Mouse (Mus musculus): ENCODE data around the gene Edem3. TPM values are rescaled to one million over a fixed set of nuclear protein-coding genes. Genes with fewer than 3 reads are reported as not detected.
"Not testable (repeated sequence)": the region's sequence is repeated elsewhere in the genome, so short reads cannot be mapped to it uniquely, and the experiment has no call there.

Gene Edem3
- polyA plus RNA-seq, 1 experiment from 2014 or later, result 14.4 TPM

DNA sequence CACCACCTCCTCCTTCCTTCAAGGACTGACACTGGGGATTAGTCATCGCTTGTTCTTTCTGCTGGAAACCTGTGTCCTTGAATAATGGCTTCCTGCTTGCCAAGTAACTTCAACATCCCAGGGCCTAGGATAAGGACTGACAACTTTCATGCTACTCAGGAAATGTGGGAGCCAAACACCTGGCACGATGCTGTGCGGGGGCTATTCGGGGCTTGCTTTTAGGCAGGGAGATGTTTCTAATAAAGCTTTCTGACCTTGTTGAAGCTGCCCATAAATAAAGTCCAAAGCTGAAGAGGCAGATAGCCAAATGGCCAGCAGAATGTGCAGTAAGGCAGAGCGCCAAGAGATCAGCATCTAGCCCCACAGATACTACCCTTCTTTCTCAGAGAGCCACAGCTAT lies 35.3 kb upstream of the Edem3 start:
- no peaks in the 10 kb centered on the region for H3K27me3 ChIP-seq (ENCODE audit: poor library complexity, severe bottlenecking)
- H3K4me3 ChIP-seq, result no peak overlapping the region
- WGBS, result 93% methylated on average over 5 of the region's 5 CpGs
- H3K9me3 ChIP-seq, result no peaks in the 10 kb centered on the region
- no peak for DNase-seq (ENCODE audit: extremely low spot score, low spot score)
- no peak overlapping the region for H3K27ac ChIP-seq
- H3K4me1 ChIP-seq, result peaks cover 9% of the 10 kb centered on the region; the same call in 1 of the 2 replicates
- H3K36me3 ChIP-seq (replicated peaks), result no peaks in the 10 kb centered on the region

DNA sequence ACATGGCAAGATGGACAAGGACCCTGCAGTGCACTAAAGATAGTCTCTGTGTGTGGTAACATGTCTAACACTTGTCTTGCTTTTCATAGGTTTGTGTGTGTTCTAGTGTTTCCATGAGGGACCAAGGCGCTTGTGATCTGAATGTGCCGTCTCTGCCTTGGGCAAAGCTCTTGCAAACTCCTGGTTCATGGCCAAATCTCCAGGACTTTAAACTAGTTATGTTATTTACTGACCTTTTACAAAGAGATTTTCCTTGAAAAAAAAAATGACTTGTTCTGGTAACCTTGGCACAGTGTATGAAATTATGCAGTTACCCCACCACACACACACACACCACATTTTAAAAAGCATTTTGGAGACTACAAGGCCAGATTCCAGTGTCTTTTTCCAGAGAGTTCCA lies 34.6 kb upstream of the Edem3 start:
- Histone ChIP-seq H3K36me3 (replicated peaks) (no peaks in the 10 kb centered on the region), H3K27me3 (ENCODE audit: poor library complexity, severe bottlenecking) (no peaks in the 10 kb centered on the region), H3K4me1 (peaks cover 9% of the 10 kb centered on the region; the same call in 1 of the 2 replicates), H3K9me3 (no peaks in the 10 kb centered on the region), H3K4me3 (no peak overlapping the region), H3K27ac (no peak overlapping the region)
- 96% methylated on average over 2 of the region's 2 CpGs for WGBS
- no peak for DNase-seq (ENCODE audit: extremely low spot score, low spot score)

DNA sequence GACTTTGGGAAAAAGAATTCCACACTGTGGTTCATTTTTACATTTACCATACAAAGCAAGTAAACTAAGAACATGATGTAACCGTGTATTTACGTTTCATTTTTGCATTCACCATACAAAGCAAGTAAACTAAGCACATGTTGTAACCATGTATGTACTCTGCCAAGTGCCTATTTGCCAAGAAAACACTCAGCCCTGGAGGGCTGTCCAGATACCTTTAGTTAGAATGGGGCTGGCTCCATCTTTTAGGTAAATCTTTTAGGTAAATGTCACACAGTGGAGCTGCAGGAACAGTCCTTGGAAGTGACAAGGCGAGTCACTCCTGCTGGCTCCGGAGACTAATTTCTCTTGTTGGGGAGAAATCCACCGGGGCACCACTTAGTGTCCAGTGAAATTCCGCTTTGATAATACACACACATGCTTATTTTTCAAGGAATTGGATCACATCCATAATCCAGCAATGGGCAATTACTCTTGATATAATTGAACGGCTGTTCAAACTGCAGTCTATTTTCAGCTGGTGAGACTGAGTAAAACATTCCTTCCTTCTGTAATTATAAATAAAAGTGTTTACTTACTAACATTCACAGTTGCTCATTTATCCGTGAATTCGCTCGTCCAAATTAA lies 33.7 kb upstream of the Edem3 start:
- Histone ChIP-seq H3K4me3 (no peak overlapping the region), H3K27ac (no peak overlapping the region), H3K9me3 (no peaks in the 10 kb centered on the region), H3K36me3 (replicated peaks) (no peaks in the 10 kb centered on the region), H3K27me3 (ENCODE audit: poor library complexity, severe bottlenecking) (no peaks in the 10 kb centered on the region), H3K4me1 (peaks cover 2% of the 10 kb centered on the region; the same call in 1 of the 2 replicates)
- no peak for DNase-seq (ENCODE audit: extremely low spot score, low spot score)
- 89% methylated on average over 10 of the region's 10 CpGs for WGBS

DNA sequence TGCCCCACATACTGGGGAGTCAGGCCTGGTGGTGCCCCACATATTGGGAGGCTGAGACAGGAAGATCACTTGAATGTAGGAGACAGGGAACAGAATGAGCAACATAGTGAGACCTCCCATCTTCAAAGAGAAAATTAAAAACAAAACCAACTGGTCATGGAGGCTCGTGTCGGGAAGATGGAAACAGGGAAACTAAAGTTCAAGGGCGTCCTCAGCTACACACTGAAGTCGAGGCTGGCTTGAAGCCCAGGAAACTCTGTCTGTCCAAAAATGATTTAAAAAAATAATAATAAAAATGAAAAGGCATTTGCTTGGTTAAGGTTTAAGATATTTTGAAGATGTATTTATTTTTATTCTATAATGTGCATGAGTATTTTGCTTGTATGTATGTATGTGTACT lies 31.4 kb upstream of the Edem3 start:
- Histone ChIP-seq H3K27ac (no peak overlapping the region), H3K4me3 (no peak overlapping the region), H3K36me3 (replicated peaks) (no peaks in the 10 kb centered on the region), H3K9me3 (no peaks in the 10 kb centered on the region), H3K4me1 (no peaks in the 10 kb centered on the region), H3K27me3 (ENCODE audit: poor library complexity, severe bottlenecking) (no peaks in the 10 kb centered on the region)
- DNase-seq (ENCODE audit: extremely low spot score, low spot score), result no peak
- WGBS, result 91% methylated on average over 4 of the region's 4 CpGs

DNA sequence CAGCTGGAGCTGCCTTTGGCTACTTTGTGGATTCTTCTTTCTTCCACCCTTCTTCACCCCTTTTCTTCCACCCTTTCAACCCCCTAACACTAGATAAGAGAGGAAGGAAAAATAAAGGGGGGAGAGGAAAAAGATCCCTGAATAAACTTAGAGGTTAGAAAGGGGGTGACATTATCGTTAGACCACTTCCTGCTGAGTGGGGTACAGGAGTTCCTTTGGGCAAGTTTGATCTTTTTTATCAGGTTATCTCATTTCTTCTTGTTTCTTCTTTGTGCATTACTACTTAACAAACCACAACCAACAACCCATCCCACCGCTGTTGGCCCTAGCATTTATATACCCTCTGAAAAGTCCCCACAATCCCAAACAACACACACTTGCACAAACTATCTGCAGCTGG lies 29.6 kb upstream of the Edem3 start:
- no peaks in the 10 kb centered on the region for H3K4me1 ChIP-seq
- H3K9me3 ChIP-seq, result no peaks in the 10 kb centered on the region
- no peak for DNase-seq (ENCODE audit: extremely low spot score, low spot score)
- 80% methylated on average over 2 of the region's 2 CpGs for WGBS
- no peaks in the 10 kb centered on the region for H3K36me3 ChIP-seq (replicated peaks)
- H3K27me3 ChIP-seq (ENCODE audit: poor library complexity, severe bottlenecking), result no peaks in the 10 kb centered on the region
- no peak overlapping the region for H3K4me3 ChIP-seq
- no peak overlapping the region for H3K27ac ChIP-seq

DNA sequence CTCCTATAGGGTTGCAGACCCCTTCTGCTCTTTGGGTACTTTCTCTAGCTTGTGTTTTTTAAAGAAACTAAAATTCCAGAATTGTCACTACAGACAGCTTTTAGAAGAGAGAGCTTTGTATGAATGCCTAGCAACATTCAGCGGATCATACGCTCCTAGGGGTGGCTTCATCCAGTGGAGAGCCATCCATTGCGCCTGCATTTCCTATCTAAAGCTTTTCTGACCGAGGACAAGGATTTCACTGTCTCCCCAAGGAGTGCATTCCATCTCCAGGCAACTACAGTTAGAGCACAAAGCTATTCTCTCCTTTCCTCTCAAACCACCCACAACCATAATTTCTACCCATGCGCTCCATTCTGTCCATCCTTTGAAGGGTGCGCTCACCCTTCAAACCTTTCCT lies 28.8 kb upstream of the Edem3 start:
- 87% methylated on average over 6 of the region's 6 CpGs for WGBS
- Histone ChIP-seq H3K27ac (no peak overlapping the region), H3K9me3 (no peaks in the 10 kb centered on the region), H3K4me3 (no peak overlapping the region), H3K27me3 (ENCODE audit: poor library complexity, severe bottlenecking) (no peaks in the 10 kb centered on the region), H3K4me1 (no peaks in the 10 kb centered on the region), H3K36me3 (replicated peaks) (no peaks in the 10 kb centered on the region)
- no peak for DNase-seq (ENCODE audit: extremely low spot score, low spot score)

DNA sequence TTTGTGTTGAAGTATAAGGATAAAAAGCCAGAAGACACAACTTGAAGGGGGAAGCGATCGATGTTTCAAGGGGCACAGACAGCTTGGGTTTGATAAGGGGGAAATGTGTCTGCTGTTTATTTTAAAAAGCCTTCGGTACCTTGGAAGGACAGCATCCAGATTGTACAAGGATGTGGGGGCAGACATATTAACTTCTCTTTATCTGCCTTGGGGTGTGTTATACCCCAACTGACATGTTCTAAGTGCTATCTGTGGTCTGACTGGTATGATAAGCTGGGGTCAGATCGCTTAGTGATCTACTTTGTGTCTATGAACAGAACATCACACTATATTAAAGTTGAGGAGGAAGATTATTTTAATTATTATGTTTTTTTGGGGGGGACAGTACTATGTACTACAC lies 27.0 kb upstream of the Edem3 start:
- no peaks in the 10 kb centered on the region for H3K36me3 ChIP-seq (replicated peaks)
- DNase-seq (ENCODE audit: extremely low spot score, low spot score), result no peak
- H3K27me3 ChIP-seq (ENCODE audit: poor library complexity, severe bottlenecking), result no peaks in the 10 kb centered on the region
- no peaks in the 10 kb centered on the region for H3K9me3 ChIP-seq
- no peak overlapping the region for H3K4me3 ChIP-seq
- H3K4me1 ChIP-seq, result no peaks in the 10 kb centered on the region
- WGBS, result 94% methylated on average over 4 of the region's 4 CpGs
- no peak overlapping the region for H3K27ac ChIP-seq

DNA sequence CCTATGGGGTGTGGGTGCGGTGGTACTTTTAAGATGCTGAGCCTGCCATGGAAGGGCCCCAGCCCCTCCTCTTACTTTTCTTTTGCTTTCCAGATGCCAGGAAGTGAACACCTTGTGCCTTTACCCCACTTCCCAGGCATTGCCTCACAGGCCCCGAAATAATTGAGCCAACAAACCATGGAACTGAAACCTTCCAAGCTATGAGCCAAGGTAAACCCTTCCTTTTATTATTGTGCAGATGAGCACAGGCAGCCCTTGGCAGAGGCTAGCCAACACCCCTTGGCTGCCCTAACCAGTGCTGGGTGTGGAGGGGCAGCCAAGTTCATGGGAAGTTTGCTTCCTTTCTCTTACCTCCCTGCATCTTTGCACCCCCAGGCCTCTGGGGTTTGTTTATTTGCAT lies 18.0 kb upstream of the Edem3 start:
- 86% methylated on average over 2 of the region's 2 CpGs for WGBS
- no peak overlapping the region for H3K27ac ChIP-seq
- no peaks in the 10 kb centered on the region for H3K9me3 ChIP-seq
- H3K4me1 ChIP-seq, result no peaks in the 10 kb centered on the region
- no peaks in the 10 kb centered on the region for H3K36me3 ChIP-seq (replicated peaks)
- no peak for DNase-seq (ENCODE audit: extremely low spot score, low spot score)
- no peak overlapping the region for H3K4me3 ChIP-seq
- H3K27me3 ChIP-seq (ENCODE audit: poor library complexity, severe bottlenecking), result no peaks in the 10 kb centered on the region

DNA sequence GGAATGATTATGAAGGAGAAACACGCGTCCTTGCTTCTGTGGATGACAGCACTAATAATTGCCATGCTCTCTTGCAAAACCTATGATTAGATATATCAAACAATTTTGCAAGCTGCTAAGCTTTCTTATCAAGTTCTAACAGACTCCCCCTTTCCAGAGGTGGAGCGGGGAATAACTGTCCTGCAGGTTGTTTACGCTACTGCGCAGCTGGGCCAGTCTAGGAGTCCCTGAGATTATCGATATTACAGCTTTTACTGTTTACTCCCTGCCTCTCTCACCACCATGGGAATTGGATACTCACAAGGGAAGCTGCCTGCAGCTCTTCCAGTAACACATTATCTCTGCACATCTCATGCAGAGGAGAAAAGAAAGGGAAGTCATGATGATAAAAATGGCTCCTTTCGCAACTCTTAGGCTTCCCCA lies 14.0 kb upstream of the Edem3 start:
- Histone ChIP-seq H3K36me3 (replicated peaks) (no peaks in the 10 kb centered on the region), H3K27ac (no peak overlapping the region), H3K9me3 (no peaks in the 10 kb centered on the region), H3K27me3 (ENCODE audit: poor library complexity, severe bottlenecking) (no peaks in the 10 kb centered on the region), H3K4me1 (no peaks in the 10 kb centered on the region), H3K4me3 (no peak overlapping the region)
- DNase-seq (ENCODE audit: extremely low spot score, low spot score), result no peak
- WGBS, result 96% methylated on average over 7 of the region's 7 CpGs

DNA sequence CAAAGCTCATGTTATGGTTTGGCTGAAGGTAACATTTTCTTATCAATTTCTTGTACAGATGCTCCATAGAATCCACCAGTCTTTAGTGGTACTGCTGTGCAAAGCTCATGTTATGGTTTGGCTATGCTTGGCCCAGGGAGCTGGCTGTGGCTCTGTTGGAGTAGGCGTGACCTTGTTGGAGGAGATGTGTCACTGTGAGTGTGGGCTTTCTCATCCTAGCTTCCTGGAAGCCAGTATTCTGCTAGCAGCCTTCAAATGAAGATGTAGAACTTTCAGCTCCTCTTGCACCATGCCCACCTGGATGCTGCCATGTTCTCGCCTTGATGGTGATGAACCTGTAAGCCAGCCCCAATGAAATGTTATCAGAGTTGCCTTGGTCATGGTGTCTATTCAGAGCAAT lies 5.3 kb upstream of the Edem3 start:
- H3K4me1 ChIP-seq; H3K36me3 ChIP-seq (replicated peaks); H3K9me3 ChIP-seq; DNase-seq (ENCODE audit: extremely low spot score, low spot score); H3K27me3 ChIP-seq (ENCODE audit: poor library complexity, severe bottlenecking); H3K4me3 ChIP-seq; H3K27ac ChIP-seq: not testable (repeated sequence)
- 97% methylated on average over 2 of the region's 2 CpGs for WGBS

DNA sequence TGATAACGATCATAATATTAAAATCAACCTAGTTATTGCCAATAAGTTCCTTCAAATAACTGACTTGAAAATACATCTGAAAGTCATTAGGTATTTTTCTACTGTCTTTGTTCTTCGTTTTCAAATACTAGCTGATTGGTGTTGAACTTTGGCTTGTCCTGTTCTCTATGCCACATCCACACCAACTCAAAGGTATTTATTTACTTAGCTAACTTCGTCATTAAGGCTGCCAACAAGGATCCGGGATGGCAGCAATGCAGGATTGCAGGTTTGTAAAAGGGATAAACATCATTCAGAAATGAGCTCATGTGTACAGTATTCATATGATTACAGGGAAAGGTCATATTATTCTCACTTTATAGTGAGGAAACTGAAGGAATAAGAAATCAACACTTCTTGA lies 2.2 kb upstream of the Edem3 start:
- Histone ChIP-seq H3K36me3 (replicated peaks) (no peaks in the 10 kb centered on the region), H3K27ac (no peak overlapping the region), H3K9me3 (no peaks in the 10 kb centered on the region), H3K4me1 (peaks cover 27% of the 10 kb centered on the region), H3K4me3 (no peak overlapping the region), H3K27me3 (ENCODE audit: poor library complexity, severe bottlenecking) (no peaks in the 10 kb centered on the region)
- DNase-seq (ENCODE audit: extremely low spot score, low spot score), result no peak
- WGBS, result 87% methylated on average over 4 of the region's 4 CpGs

DNA sequence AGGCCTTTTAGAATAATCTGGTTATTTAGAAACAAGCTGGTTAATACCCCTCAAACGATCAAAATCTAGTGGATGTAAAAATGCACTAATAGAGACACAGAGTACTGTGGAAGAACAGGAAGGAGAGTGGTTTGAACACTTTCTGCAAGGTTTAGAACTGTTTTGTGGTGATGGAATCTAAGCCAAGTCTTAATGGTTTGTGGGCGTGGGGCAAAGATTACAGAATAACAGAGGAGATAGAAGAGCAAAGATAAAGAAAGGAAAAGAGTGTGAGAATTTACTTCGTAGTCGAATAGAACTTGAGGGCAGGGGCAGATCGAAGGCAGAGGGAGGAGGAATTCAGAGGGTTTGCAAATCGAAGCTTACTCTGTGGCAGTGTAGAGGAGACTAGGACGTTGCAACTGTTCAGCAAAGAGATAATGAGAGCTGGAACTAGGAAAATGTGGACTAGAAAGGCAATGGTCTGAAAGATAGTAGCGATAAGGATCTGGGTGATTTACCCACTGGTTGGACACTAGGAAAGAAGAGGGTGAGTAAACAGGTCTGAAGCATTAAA lies 1.7 kb upstream of the Edem3 start:
- DNase-seq (ENCODE audit: extremely low spot score, low spot score), result no peak
- H3K9me3 ChIP-seq, result no peaks in the 10 kb centered on the region
- H3K27me3 ChIP-seq (ENCODE audit: poor library complexity, severe bottlenecking), result no peaks in the 10 kb centered on the region
- H3K36me3 ChIP-seq (replicated peaks), result no peaks in the 10 kb centered on the region
- no peak overlapping the region for H3K27ac ChIP-seq
- peaks cover 27% of the 10 kb centered on the region for H3K4me1 ChIP-seq
- 82% methylated on average over 8 of the region's 8 CpGs for WGBS
- no peak overlapping the region for H3K4me3 ChIP-seq

DNA sequence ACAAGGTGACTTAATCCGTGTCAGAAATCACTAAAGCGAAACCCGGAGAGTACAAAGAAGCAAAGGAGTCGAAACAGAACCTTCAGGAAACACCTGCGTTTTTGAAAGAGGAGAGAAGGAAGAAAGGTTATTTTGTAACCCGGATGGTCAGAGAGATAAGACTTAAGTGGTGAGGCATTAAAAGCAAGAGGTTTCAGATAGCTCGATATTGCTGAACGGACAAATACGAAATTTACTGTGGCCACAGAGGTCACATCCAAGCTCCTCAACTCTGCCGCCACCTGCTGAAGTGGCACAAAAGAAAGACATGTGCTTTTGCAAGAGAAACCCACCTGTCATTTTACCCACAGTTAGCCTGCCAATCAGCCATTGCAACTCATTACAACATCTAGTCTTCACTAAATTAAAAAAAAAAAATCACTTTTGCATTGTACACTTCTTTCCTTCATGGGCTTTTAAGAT lies 1.1 kb upstream of the Edem3 start:
- Histone ChIP-seq H3K9me3 (no peaks in the 10 kb centered on the region), H3K27me3 (ENCODE audit: poor library complexity, severe bottlenecking) (no peaks in the 10 kb centered on the region), H3K36me3 (replicated peaks) (no peaks in the 10 kb centered on the region), H3K4me3 (peak overlapping the region; percentile 81), H3K4me1 (peaks cover 27% of the 10 kb centered on the region), H3K27ac (peak overlapping the region; percentile 89; the same call in 1 of the 2 replicates)
- 82% methylated on average over 10 of the region's 10 CpGs for WGBS
- no peak for DNase-seq (ENCODE audit: extremely low spot score, low spot score)

All from forebrain, embryonic 10.5 days (tissue).